Mouse (Mus musculus) CH12.LX (cell line): Measurements from ENCODE around the gene Mta1.

ENCODE experiments used
- CTCF ChIP-seq, 2 experiments: IDR thresholded peaks in 1 of 2; conservative IDR thresholded peaks in 1 of 2; 2 replicates each; pipeline ENCODE4 v1.5.1; 2011 to 2012; ENCODE audit warnings: low read depth in 2 of 2, low read length in 2 of 2, improper control_type of control experiment in 1 of 2, inconsistent platforms in 1 of 2, mild to moderate bottlenecking in 1 of 2, moderate library complexity in 1 of 2
- ELF1 ChIP-seq: IDR thresholded peaks from 2 replicates; pipeline ENCODE4 v1.6.1; 2014; ENCODE audit warnings: low read depth, mild to moderate bottlenecking, inconsistent platforms, low read length, improper control_type of control experiment
- EP300 ChIP-seq: IDR thresholded peaks from 2 replicates; pipeline ENCODE4 v1.6.1; 2011; ENCODE audit warnings: low read length, improper control_type of control experiment
- ETS1 ChIP-seq: conservative IDR thresholded peaks from 2 replicates; pipeline ENCODE4 v1.6.1; 2012; ENCODE audit warnings: low read depth, mild to moderate bottlenecking, inconsistent platforms, low read length, improper control_type of control experiment, moderate library complexity
- GABPA ChIP-seq: IDR thresholded peaks from 2 replicates; pipeline ENCODE4 v1.6.1; 2012; ENCODE audit warnings: low read depth, low read length, improper control_type of control experiment, inconsistent platforms; ENCODE audit not compliant: insufficient replicate concordance
- HCFC1 ChIP-seq: IDR thresholded peaks from 2 replicates; pipeline ENCODE4 v1.6.1; 2012; ENCODE audit warnings: low read depth, mild to moderate bottlenecking, inconsistent platforms, low read length, improper control_type of control experiment
- JUND ChIP-seq: conservative IDR thresholded peaks from 2 replicates; pipeline ENCODE4 v1.6.1; 2011; ENCODE audit warnings: low read depth, low read length, improper control_type of control experiment
- MAFK ChIP-seq: IDR thresholded peaks from 2 replicates; pipeline ENCODE4 v1.6.1; 2011; ENCODE audit warnings: low read length, improper control_type of control experiment; ENCODE audit not compliant: insufficient replicate concordance
- MAX ChIP-seq: IDR thresholded peaks from 2 replicates; pipeline ENCODE4 v1.6.1; 2011; ENCODE audit warnings: low read length, improper control_type of control experiment
- MXI1 ChIP-seq: IDR thresholded peaks from 2 replicates; pipeline ENCODE4 v1.6.1; 2011; ENCODE audit warnings: mild to moderate bottlenecking, low read depth, low read length, improper control_type of control experiment
- POLR2A ChIP-seq: IDR thresholded peaks from 2 replicates; pipeline ENCODE4 v1.6.1; 2011; ENCODE audit warnings: low read depth, mild to moderate bottlenecking, improper control_type of control experiment, low read length
- SIN3A ChIP-seq: IDR thresholded peaks from 2 replicates; pipeline ENCODE4 v1.6.1; 2012; ENCODE audit warnings: low read length, improper control_type of control experiment, inconsistent platforms
- ZC3H11A ChIP-seq: IDR thresholded peaks from 2 replicates; pipeline ENCODE4 v1.6.1; 2012; ENCODE audit warnings: low read depth, mild to moderate bottlenecking, inconsistent platforms, low read length, improper control_type of control experiment
- ZNF384 ChIP-seq: IDR thresholded peaks from 2 replicates; pipeline ENCODE4 v1.6.1; 2012; ENCODE audit warnings: low read depth, low read length, improper control_type of control experiment, inconsistent platforms

DNA sequence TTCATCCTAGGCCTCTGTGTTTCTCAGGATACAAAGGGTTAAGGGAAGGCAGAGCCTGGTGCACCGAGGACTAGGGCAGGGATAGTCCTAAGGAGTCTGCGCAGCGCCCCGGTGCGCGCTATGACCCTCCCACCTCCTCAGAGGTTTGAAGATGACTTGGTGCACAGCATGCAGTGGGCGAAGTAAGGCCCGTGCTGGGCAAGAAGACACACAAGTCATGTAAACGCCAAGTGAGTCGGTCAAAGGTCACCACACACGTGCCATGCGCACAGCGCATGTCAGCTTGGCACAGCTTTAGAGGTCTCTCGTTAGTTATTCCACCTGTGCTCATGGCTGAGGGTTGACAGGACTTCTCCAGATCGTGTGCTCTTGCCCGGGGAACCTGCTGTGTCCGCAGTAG, 8.0 kb upstream of the Mta1 start:
- TF ChIP-seq EP300 (no peak), CTCF (conservative IDR thresholded peaks at IDR 0.05 in 1 of 2, IDR thresholded peaks at IDR 0.05 in 1 of 2; ENCODE audit: low read depth in 2 of 2, low read length in 2 of 2) (no peak), SIN3A (no peak), MAFK (no peak), POLR2A (no peak), ELF1 (no peak), ETS1 (no peak), HCFC1 (no peak), MAX (no peak), GABPA (no peak), MXI1 (no peak), JUND (no peak), ZNF384 (no peak), ZC3H11A (no peak)
